Mouse (Mus musculus): Measurements from ENCODE around the gene Tmem231.

The Tmem231 gene

DNA sequence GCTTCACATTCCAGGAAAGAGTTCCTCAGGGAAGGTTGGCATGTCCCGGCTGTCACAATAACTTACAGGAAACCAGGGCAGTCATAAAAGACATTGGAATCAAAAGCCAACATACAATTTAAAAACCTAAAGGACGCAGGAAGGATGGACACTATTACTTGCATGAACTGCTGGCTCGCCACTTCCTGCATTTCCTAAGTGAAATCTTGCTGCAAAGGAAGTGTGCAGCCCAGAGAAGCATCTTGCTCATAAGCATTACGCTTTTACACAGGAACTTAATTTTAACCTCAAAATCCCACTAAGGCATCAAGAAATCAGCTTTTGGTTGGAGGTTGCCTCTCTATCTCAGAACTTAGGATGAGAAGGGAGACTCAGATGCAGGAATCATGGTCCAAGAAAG is 70.4 kb downstream of the Tmem231 start:
- DNase-seq (ENCODE audit: low read depth, low spot score): no peak

Data from brain, adult 2 months (tissue).